Mouse (Mus musculus): ENCODE measurements around the gene Kalrn. TPM values are rescaled to one million over a fixed set of nuclear protein-coding genes. Genes with fewer than 3 reads are reported as not detected.
A peak's percentile ranks its signal among the peaks of the same experiment; 100 is the strongest.

The Kalrn gene
- total RNA-seq, 2 experiments from 2014 or later: 431 to 495 TPM

GRCm38 (mm10) chr16:34389520-34390271, 183.6 kb downstream of the Kalrn start:
- DNase-seq (ENCODE audit: low spot score in 2 of 2): no peak
- intact Hi-C loops (cut with DNase I): no loop called here

DNA sequence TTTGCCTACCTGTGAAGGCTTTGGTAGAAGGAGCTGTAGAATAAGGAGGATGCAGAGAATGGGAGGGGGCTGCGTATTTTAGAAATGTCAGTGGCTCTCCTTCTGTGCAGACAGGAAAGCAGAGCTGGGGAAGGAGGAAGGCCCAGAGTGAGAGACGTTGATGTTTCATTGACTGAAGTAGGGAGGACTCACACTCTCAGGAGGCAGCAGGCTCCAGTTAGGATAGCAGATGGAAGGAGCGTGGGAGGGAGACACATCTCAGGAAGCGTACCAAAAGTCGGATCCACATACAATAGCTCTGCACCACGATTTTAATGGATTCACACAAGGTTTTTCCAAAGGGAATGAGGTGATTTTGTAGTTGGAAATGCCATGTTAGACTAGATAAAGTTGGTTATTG, 184.5 kb downstream of the Kalrn start:
- peak; percentile 71 to 89 for DNase-seq (ENCODE audit: low spot score in 2 of 2)
- intact Hi-C loops (cut with DNase I): no loop called here

- DNase-seq (ENCODE audit: low spot score in 2 of 2): no peak
- intact Hi-C loops (cut with DNase I): no loop called here
Measured at GRCm38 (mm10) chr16:34385065-34385464, 188.3 kb downstream of the Kalrn start.

- intact Hi-C loops (cut with DNase I): no loop called here
Measured at GRCm38 (mm10) chr16:34382992-34383391, 190.3 kb downstream of the Kalrn start.

DNA sequence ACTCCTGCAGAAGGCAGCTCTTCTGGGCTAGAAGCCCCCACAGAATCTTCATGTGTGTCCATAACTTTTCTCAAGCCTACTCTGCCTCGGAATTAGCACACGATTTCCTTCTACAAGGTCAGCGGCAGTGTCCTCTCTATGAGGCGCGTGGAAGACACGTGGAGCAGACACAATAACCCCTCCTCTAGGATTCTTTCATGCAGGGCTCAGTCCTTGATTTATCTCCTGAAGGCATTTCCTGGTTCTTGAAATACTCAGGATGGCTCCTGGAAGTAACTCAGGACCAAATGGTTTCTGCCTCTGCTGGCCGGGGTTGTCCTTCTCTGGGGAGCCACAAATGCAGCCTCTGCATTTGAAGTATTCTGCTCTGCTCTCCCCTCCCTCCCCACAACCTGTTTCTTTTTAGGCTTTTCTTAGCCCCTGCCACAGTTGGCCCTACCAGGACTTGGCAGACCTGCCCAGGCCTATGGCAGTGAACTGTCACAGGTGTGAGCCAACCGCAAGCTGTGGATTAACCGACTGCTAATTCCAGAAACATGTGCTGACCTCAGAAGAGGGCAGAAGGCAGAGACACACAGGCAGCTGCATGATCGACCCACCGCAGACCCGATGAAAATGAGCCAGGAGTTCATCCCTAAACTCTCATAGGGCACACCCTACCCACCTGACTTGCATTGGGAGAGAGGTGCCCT, 197.0 kb downstream of the Kalrn start:
- intact Hi-C loops (cut with DNase I): no loop called here

More at GRCm38 (mm10) chr16:34382992-34383391, 190.3 kb downstream of the Kalrn start:
- no peak for DNase-seq (ENCODE audit: low spot score in 2 of 2)

DNA sequence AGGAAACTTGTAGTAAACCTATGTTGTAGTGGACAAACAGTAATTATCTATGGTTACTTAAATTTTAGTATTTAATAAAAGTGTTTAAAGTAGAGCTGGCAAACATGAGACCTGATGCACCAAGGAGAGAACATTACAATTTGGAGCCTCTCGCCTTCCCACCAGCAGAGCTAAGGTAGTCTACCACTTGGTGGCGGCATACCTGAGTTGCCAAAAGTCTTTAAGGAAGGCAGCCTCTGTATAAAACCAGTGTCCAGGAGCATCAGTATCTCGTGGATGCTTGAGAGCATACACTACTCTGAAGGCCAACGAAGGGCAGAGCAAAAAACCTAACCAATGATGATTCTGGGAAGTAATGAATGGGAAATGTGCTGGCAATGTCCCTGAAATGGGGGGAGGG, 199.8 kb downstream of the Kalrn start:
- intact Hi-C loops (cut with DNase I): no loop called here

More for the DNA sequence above, 197.0 kb downstream of the Kalrn start:
- no peak for DNase-seq (ENCODE audit: low spot score in 2 of 2)

GRCm38 (mm10) chr16:34372103-34372741, 201.1 kb downstream of the Kalrn start:
- intact Hi-C loops (cut with DNase I): no loop called here
- DNase-seq (ENCODE audit: low spot score in 2 of 2): peak; percentile 25 to 39

More for the DNA sequence above, 199.8 kb downstream of the Kalrn start:
- no peak for DNase-seq (ENCODE audit: low spot score in 2 of 2)

DNA sequence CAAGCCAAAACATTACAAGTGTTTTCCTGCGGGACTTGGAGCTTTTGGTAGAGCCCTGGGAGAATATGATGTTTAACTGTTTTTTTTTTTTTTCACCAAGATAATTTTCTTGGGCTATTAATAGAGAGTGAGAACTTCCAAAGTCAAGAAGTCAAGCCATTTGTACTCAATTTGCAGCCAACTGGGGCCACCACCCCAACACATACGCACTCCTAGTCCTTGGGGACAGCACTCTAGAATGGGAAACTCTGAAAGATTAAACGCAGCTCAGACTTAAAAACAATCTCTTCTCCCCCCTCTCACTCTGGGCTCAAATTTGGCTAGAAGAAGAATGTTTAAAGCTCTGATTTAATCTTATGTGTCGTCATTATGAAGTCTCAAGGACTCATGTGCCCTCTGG, 214.1 kb downstream of the Kalrn start:
- intact Hi-C loops (cut with DNase I): no loop called here
- no peak for DNase-seq (ENCODE audit: low spot score in 2 of 2)

DNA sequence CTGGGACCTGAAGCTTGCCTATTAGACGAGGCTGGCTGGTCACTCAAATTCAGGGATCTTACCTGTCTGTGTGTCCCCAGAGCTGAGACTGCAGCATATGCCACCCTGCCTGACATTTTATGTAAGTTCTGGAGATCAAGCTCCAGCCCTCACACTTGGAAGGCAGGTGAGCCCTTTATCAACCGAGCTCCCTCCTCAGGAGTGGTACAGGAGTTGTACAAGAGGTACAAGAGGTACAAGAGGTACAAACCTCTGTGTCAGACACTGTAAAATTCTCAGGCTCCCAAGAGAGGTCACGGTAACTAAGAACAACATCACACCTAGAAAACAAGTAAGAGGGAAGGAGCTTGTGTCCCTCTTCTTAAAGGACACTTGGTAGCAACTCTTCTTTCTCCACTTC, 217.8 kb downstream of the Kalrn start:
- no peak for DNase-seq (ENCODE audit: low spot score in 2 of 2)
- intact Hi-C loops (cut with DNase I): no loop called here

- intact Hi-C loops (cut with DNase I): no loop called here
- DNase-seq (ENCODE audit: low spot score in 2 of 2): no peak
Measured at GRCm38 (mm10) chr16:34354042-34354441, 219.3 kb downstream of the Kalrn start.

GRCm38 (mm10) chr16:34352747-34353146, 220.6 kb downstream of the Kalrn start:
- intact Hi-C loops (cut with DNase I): no loop called here
- DNase-seq (ENCODE audit: low spot score in 2 of 2): no peak

- intact Hi-C loops (cut with DNase I): no loop called here
Measured at GRCm38 (mm10) chr16:34351575-34352150, 221.7 kb downstream of the Kalrn start.

GRCm38 (mm10) chr16:34347574-34347973, 225.8 kb downstream of the Kalrn start:
- intact Hi-C loops (cut with DNase I): no loop called here
- DNase-seq (ENCODE audit: low spot score in 2 of 2): no peak

More at GRCm38 (mm10) chr16:34351575-34352150, 221.7 kb downstream of the Kalrn start:
- DNase-seq (ENCODE audit: low spot score in 2 of 2): no peak

GRCm38 (mm10) chr16:34344895-34345876, 228.1 kb downstream of the Kalrn start:
- intact Hi-C loops (cut with DNase I): loop anchor here (5.0 kb wide), 1 partner anchor 227 kb away; the partner anchor contains the start of gene Kalrn
- no peak for DNase-seq (ENCODE audit: low spot score in 2 of 2)

DNA sequence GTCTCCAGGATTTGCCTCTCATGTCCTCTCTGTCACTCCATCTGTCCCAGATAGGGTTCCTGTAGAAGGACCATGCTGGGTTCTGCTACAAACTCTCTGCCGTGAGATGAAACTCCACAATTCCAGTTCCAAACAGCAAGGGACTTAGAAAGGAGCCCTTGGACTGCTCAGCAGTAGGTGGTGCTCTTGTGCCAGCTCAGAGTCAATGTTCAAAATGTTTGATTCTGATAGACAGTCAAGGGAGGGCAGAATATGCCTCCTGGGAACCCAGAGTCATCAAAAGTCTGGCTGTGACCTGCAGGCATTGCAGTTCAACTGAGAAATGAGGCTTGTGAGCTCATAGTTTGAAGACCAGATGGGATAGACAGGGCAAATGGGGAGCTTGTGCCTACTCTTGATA, 229.4 kb downstream of the Kalrn start:
- intact Hi-C loops (cut with DNase I): loop anchor here (5.0 kb wide), 1 partner anchor 228 kb away; the partner anchor contains the start of gene Kalrn
- DNase-seq (ENCODE audit: low spot score in 2 of 2): peak; percentile 67 to 71

DNA sequence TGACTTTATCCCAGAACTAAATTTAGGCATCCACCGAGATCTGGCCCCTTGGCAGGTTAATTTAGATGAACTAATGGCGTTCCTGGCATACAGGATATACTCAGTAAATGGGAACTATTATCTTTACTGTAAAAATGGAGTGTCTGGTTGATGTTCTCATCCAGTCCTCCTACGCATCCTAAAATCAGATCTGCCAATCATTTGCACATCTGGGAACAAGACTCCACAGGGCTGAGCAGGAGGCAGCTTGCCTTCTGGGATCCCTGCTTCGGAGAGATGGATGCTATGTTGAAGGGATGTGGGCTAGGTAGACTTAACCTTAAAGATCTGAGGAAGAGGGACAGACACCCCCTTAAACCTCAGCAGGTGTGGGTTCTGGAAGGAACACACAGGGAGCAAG, 230.2 kb downstream of the Kalrn start:
- intact Hi-C loops (cut with DNase I): loop anchor here (5.0 kb wide), 1 partner anchor 229 kb away; the partner anchor contains the start of gene Kalrn
- DNase-seq (ENCODE audit: low spot score in 2 of 2): peak in 1 of 2 experiments; percentile 50

GRCm38 (mm10) chr16:34342369-34343160, 230.8 kb downstream of the Kalrn start:
- intact Hi-C loops (cut with DNase I): loop anchor here (5.0 kb wide), 1 partner anchor 230 kb away; the partner anchor contains the start of gene Kalrn
- DNase-seq (ENCODE audit: low spot score in 2 of 2): peak; percentile 77 to 91

- DNase-seq (ENCODE audit: low spot score in 2 of 2): no peak
- intact Hi-C loops (cut with DNase I): no loop called here
Measured at GRCm38 (mm10) chr16:34334919-34335318, 238.4 kb downstream of the Kalrn start.

All from left cerebral cortex, postnatal 14 days (tissue).